Mouse (Mus musculus) retina, embryonic 14.5 days (tissue): ENCODE results near the gene 4930507D05Rik.
"Not testable (repeated sequence)": the region's sequence is repeated elsewhere in the genome, so short reads cannot be mapped to it uniquely, and the experiment has no call there.

Source experiments
- DNase-seq: peaks from one replicate; pipeline ENCODE4 v3.0.0-alpha.2; 2015; ENCODE audit warnings: low spot score

The 4930507D05Rik gene

GRCm38 (mm10) chr10:62481108-62481852 is 32.0 kb downstream of the 4930507D05Rik start:
- no peak for DNase-seq

- peak; percentile 50 for DNase-seq
Observed at GRCm38 (mm10) chr10:62485878-62486582, 36.7 kb downstream of the 4930507D05Rik start.

GRCm38 (mm10) chr10:62486618-62487415 is 37.5 kb downstream of the 4930507D05Rik start, which contains the start of gene Vps26a:
TSS of gene Vps26a (minus strand) at chr10:62486805.
- DNase-seq, result peak; percentile 99

GRCm38 (mm10) chr10:62488266-62488665 is 39.0 kb downstream of the 4930507D05Rik start:
- DNase-seq, result peak; percentile 79

- not testable (repeated sequence) for DNase-seq
Observed at GRCm38 (mm10) chr10:62491681-62492080, 42.4 kb downstream of the 4930507D05Rik start.

- peak; percentile 85 for DNase-seq
Observed at GRCm38 (mm10) chr10:62500088-62500915, 51.0 kb downstream of the 4930507D05Rik start.
